Mouse (Mus musculus) heart, embryonic 10.5 days (tissue): ENCODE results near the gene Trappc11. TPM values are rescaled to one million over a fixed set of nuclear protein-coding genes. Genes with fewer than 3 reads are reported as not detected.
"Not testable (repeated sequence)": the region's sequence is repeated elsewhere in the genome, so short reads cannot be mapped to it uniquely, and the experiment has no call there.

ENCODE experiments used
- DNase-seq: peaks from one replicate; pipeline ENCODE4 v3.0.0-alpha.2; 2017; ENCODE audit warnings: low spot score
- H3K27ac ChIP-seq: fragments of 300-500 bp; sonication (generic); 2 replicates; pipeline ENCODE4 v1.5.1; 2016; ENCODE audit warnings: mild to moderate bottlenecking
- H3K27me3 ChIP-seq: fragments of 300-500 bp; sonication (generic); 2 replicates; pipeline ENCODE4 v1.6.1; 2016; ENCODE audit warnings: mild to moderate bottlenecking; ENCODE audit not compliant: poor library complexity, insufficient read depth, severe bottlenecking
- H3K36me3 ChIP-seq: fragments of 300-500 bp; sonication (generic); 2 replicates; pipeline ENCODE4 v1.6.1; 2016; ENCODE audit warnings: mild to moderate bottlenecking, moderate library complexity
- H3K4me1 ChIP-seq: fragments of 300-500 bp; sonication (generic); 2 replicates; pipeline ENCODE4 v1.6.1; 2016; ENCODE audit warnings: mild to moderate bottlenecking
- H3K4me3 ChIP-seq: fragments of 300-500 bp; sonication (generic); 2 replicates; pipeline ENCODE4 v1.5.1; 2016; ENCODE audit warnings: mild to moderate bottlenecking, moderate library complexity
- H3K9me3 ChIP-seq: fragments of 300-500 bp; sonication (generic); 2 replicates; pipeline ENCODE4 v1.6.1; 2016; ENCODE audit warnings: mild to moderate bottlenecking, moderate library complexity
- WGBS: fragments of 180-500 bp; shearing (Covaris S2); methylation state at CpG from one replicate; pipeline ENCODE4 v1.1.7; 2016; 5-methylcytosine and 5-hydroxymethylcytosine counted together
- polyA plus RNA-seq: library from polyadenylated mRNA; unstranded; fragments of >200 nt; fragmentation: Nextera tagmentation; extraction: Ambion mirVana; gene quantifications from 2 replicates; pipeline ENCODE4 v1.2.1, GENCODE M21; 2016

The Trappc11 gene
- polyA plus RNA-seq, 1 experiment from 2014 or later: 27.2 TPM

GRCm38 (mm10) chr8:47461650-47462049, 71.6 kb downstream of the Trappc11 start:
- H3K4me1 ChIP-seq: no peaks in the 10 kb centered on the region
- WGBS: 65% methylated on average over 10 of the region's 10 CpGs
- H3K9me3 ChIP-seq: no peaks in the 10 kb centered on the region
- 0 out of 2 replicates have a peak overlapping the region, but pooled peaks have one; percentile 22 for H3K27ac ChIP-seq
- no peak for DNase-seq
- H3K36me3 ChIP-seq: no peaks in the 10 kb centered on the region
- no peak overlapping the region for H3K4me3 ChIP-seq
- H3K27me3 ChIP-seq: no peaks in the 10 kb centered on the region

- H3K27ac ChIP-seq: no peak overlapping the region
- no peak for DNase-seq
- 87% methylated on average over 6 of the region's 6 CpGs for WGBS
Observed at GRCm38 (mm10) chr8:47459216-47459749, 74.0 kb downstream of the Trappc11 start.

GRCm38 (mm10) chr8:47458591-47458990, 74.7 kb downstream of the Trappc11 start:
- Histone ChIP-seq H3K27me3 (no peaks in the 10 kb centered on the region), H3K9me3 (no peaks in the 10 kb centered on the region), H3K27ac (no peak overlapping the region), H3K36me3 (no peaks in the 10 kb centered on the region), H3K4me1 (no peaks in the 10 kb centered on the region), H3K4me3 (no peak overlapping the region)
- DNase-seq: no peak
- WGBS: 88% methylated on average over 10 of the region's 10 CpGs

More at GRCm38 (mm10) chr8:47459216-47459749, 74.0 kb downstream of the Trappc11 start:
- Histone ChIP-seq H3K36me3 (no peaks in the 10 kb centered on the region), H3K4me3 (no peak overlapping the region), H3K4me1 (no peaks in the 10 kb centered on the region), H3K9me3 (no peaks in the 10 kb centered on the region), H3K27me3 (no peaks in the 10 kb centered on the region)

- not testable (repeated sequence) for H3K4me3 ChIP-seq, H3K9me3 ChIP-seq, H3K27ac ChIP-seq, H3K4me1 ChIP-seq, DNase-seq, H3K27me3 ChIP-seq, H3K36me3 ChIP-seq
- WGBS: 92% methylated on average over 2 of the region's 2 CpGs
Observed at GRCm38 (mm10) chr8:47449211-47449610, 84.1 kb downstream of the Trappc11 start.

GRCm38 (mm10) chr8:47446312-47447046, 86.8 kb downstream of the Trappc11 start, which contains the start of gene Stox2:
Gene Stox2 (minus strand): TSS chr8:47446362.
- Histone ChIP-seq H3K9me3 (no peaks in the 10 kb centered on the region), H3K27me3 (no peaks in the 10 kb centered on the region), H3K27ac (no peak within 1 kb of the TSS), H3K36me3 (no peaks in the 10 kb centered on the region), H3K4me1 (no peaks in the 10 kb centered on the region), H3K4me3 (no peak within 1 kb of the TSS)
- DNase-seq: no peak
- 81% methylated on average over 19 of the region's 19 CpGs for WGBS

Other genes starting within 250 kb of the Trappc11 start
- gene Stox2, start 87.1 kb downstream of the Trappc11 start, polyA plus RNA-seq: 7.5 and 9.2 TPM in 2 replicates
- 40.2 and 41.5 TPM in 2 replicates for gene Rwdd4a, start 194 bp upstream of the Trappc11 start, polyA plus RNA-seq
- gene Ing2, start 142.1 kb upstream of the Trappc11 start, polyA plus RNA-seq: 8.0 and 13.7 TPM in 2 replicates
- 17.3 and 18.4 TPM in 2 replicates for gene Cdkn2aip, start 180.5 kb upstream of the Trappc11 start, polyA plus RNA-seq